Mouse (Mus musculus) midbrain, embryonic 11.5 days (tissue): ENCODE measurements around the gene Adgrg6. TPM values are rescaled to one million over a fixed set of nuclear protein-coding genes. Genes with fewer than 3 reads are reported as not detected.

Experiments used
- ATAC-seq: fragments of 200-750 bp; cut with Nextera tagmentation; 2 replicates; pipeline ENCODE4 v1.8.0; 2017; ENCODE audit warnings: moderate TSS enrichment, moderate library complexity; ENCODE audit not compliant: low FRiP score
- DNase-seq: peaks from one replicate; pipeline ENCODE4 v3.0.0; 2015; ENCODE audit warnings: low spot score; ENCODE audit errors: missing footprints
- H3K27ac ChIP-seq: fragments of 300-500 bp; sonication (generic); 2 replicates; pipeline ENCODE4 v1.5.1; 2014; ENCODE audit warnings: low read depth, low read length
- H3K27me3 ChIP-seq: fragments of 300-500 bp; sonication (generic); 2 replicates; pipeline ENCODE4 v1.6.1; 2014; ENCODE audit warnings: mild to moderate bottlenecking, low read length, moderate library complexity, mixed read lengths; ENCODE audit not compliant: control insufficient read depth, insufficient read depth
- H3K36me3 ChIP-seq: fragments of 300-500 bp; sonication (generic); 2 replicates; pipeline ENCODE4 v1.6.1; 2014; ENCODE audit warnings: mild to moderate bottlenecking, low read length, moderate library complexity, mixed read lengths; ENCODE audit not compliant: control insufficient read depth, insufficient read depth
- H3K4me1 ChIP-seq: fragments of 300-500 bp; sonication (generic); 2 replicates; pipeline ENCODE4 v1.6.1; 2014; ENCODE audit warnings: low read length; ENCODE audit not compliant: control insufficient read depth, insufficient read depth
- H3K4me2 ChIP-seq: fragments of 300-500 bp; sonication (generic); 2 replicates; pipeline ENCODE4 v1.6.1; 2014; ENCODE audit warnings: mild to moderate bottlenecking, moderate library complexity
- H3K4me3 ChIP-seq: fragments of 300-500 bp; sonication (generic); 2 replicates; pipeline ENCODE4 v1.5.1; 2014; ENCODE audit warnings: low read depth, low read length
- H3K9ac ChIP-seq: fragments of 300-500 bp; sonication (generic); 2 replicates; pipeline ENCODE4 v1.6.1; 2014; ENCODE audit warnings: low read length
- H3K9me3 ChIP-seq: fragments of 300-500 bp; sonication (generic); 2 replicates; pipeline ENCODE4 v1.6.1; 2016; ENCODE audit warnings: low read length; ENCODE audit not compliant: control insufficient read depth
- WGBS: fragments of 180-500 bp; shearing (Covaris S2); extraction: QIAGEN DNeasy Blood & Tissue Kit; methylation state at CpG from one replicate; pipeline ENCODE4 v1.1.7; 2014; 5-methylcytosine and 5-hydroxymethylcytosine counted together
- polyA plus RNA-seq: library from polyadenylated mRNA; unstranded; fragments of >200 nt; fragmentation: Nextera tagmentation; extraction: Ambion mirVana; gene quantifications from 2 replicates; pipeline ENCODE4 v1.2.1, GENCODE M21; 2014

Adgrg6 gene
- polyA plus RNA-seq, 1 experiment from 2014 or later, result 1.2 TPM

DNA sequence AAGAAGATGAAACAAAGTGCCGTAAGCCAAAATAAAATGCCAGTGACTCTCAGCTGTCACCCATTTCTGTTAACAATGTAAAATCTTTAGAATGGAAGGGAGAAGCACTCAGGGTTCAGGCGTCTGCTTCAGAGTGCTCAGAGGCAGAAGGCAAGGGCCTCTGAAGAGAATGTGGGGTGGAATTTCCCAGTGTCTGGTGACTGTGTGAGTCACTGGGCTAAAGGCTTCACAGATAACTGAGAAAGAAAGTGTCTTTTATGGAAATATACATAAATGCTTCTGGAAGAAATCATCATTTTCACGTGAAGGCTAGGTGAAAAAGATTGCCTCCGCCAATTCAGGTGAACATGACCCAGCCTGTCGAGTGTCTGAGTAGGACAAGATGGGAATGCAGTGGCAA lies 159.9 kb downstream of the Adgrg6 start:
- H3K4me2 ChIP-seq, result no peak overlapping the region
- no peak overlapping the region for H3K9ac ChIP-seq
- no peak overlapping the region for H3K27ac ChIP-seq
- DNase-seq (no peak), ATAC-seq (no peak)
- no peaks in the 10 kb centered on the region for H3K27me3 ChIP-seq
- WGBS, result 91% methylated on average over 5 of the region's 5 CpGs
- H3K9me3 ChIP-seq, result no peaks in the 10 kb centered on the region
- no peak overlapping the region for H3K4me3 ChIP-seq
- no peaks in the 10 kb centered on the region for H3K4me1 ChIP-seq
- no peaks in the 10 kb centered on the region for H3K36me3 ChIP-seq

DNA sequence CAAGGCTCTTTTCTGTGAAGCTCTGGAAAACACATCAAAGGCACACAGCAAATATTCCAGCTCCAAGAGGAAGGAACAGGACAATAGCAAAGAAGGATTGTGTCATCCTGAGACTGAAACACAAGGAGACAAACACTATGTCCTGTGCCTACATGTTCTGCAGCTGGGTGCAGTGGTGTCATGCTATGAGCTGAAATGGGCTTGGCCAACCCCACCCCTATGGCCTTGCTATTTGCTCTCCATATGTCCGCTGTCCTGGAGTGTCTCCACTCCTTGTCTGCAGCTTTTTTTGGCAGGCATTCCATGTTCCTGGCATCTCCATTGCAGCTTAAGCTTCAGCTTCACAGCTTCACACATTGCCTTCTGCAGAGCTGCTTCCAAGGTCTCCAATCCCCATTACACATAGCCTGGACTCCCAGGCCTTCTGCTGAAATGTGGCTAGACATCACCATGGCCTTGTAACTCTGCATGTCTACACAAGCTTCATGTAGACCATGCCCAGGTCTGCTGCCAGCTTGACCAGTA lies 180.3 kb downstream of the Adgrg6 start:
- no peak overlapping the region for H3K4me3 ChIP-seq
- H3K36me3 ChIP-seq, result no peaks in the 10 kb centered on the region
- H3K4me2 ChIP-seq, result no peak overlapping the region
- no peaks in the 10 kb centered on the region for H3K9me3 ChIP-seq
- no peaks in the 10 kb centered on the region for H3K27me3 ChIP-seq
- no peak overlapping the region for H3K9ac ChIP-seq
- ATAC-seq (no peak), DNase-seq (no peak)
- no peak overlapping the region for H3K27ac ChIP-seq
- H3K4me1 ChIP-seq, result no peaks in the 10 kb centered on the region
- 86% methylated on average over 1 of the region's 1 CpGs for WGBS

GRCm38 (mm10) chr10:14363226-14363625 lies 182.2 kb downstream of the Adgrg6 start:
- ATAC-seq (no peak), DNase-seq (no peak)
- H3K27me3 ChIP-seq, result no peaks in the 10 kb centered on the region
- no peak overlapping the region for H3K9ac ChIP-seq
- H3K9me3 ChIP-seq, result no peaks in the 10 kb centered on the region
- H3K27ac ChIP-seq, result no peak overlapping the region
- no peaks in the 10 kb centered on the region for H3K4me1 ChIP-seq
- H3K4me2 ChIP-seq, result no peak overlapping the region
- WGBS, result 91% methylated on average over 2 of the region's 2 CpGs
- H3K36me3 ChIP-seq, result no peaks in the 10 kb centered on the region
- no peak overlapping the region for H3K4me3 ChIP-seq

GRCm38 (mm10) chr10:14358271-14358670 lies 187.2 kb downstream of the Adgrg6 start:
- Histone ChIP-seq H3K4me2 (no peak overlapping the region), H3K27me3 (no peaks in the 10 kb centered on the region), H3K27ac (no peak overlapping the region), H3K4me1 (no peaks in the 10 kb centered on the region), H3K4me3 (no peak overlapping the region), H3K9ac (no peak overlapping the region), H3K9me3 (no peaks in the 10 kb centered on the region), H3K36me3 (no peaks in the 10 kb centered on the region)
- 89% methylated on average over 3 of the region's 3 CpGs for WGBS
- ATAC-seq, result no peak
- no peak for DNase-seq

Other genes with a start within 250 kb of the Adgrg6 start
- gene Vta1, start 159.9 kb upstream of the Adgrg6 start, polyA plus RNA-seq, result 227 and 249 TPM in 2 replicates
- 0.41 and 0.49 TPM in 2 replicates for gene Nmbr, start 159.9 kb upstream of the Adgrg6 start, polyA plus RNA-seq
- gene Gje1, start 172.6 kb upstream of the Adgrg6 start, polyA plus RNA-seq, result 0.14 TPM in 1 of 2 replicates, not detected in the other